Mouse (Mus musculus) megakaryocyte, embryonic 14.5 days (primary cell): Measurements from ENCODE around the gene Orc1.

Experiments
- FLI1 ChIP-seq: IDR thresholded peaks from 2 replicates; pipeline ENCODE4 v1.6.1; 2012; ENCODE audit warnings: low read length, inconsistent platforms, mixed read lengths
- GATA1 ChIP-seq: IDR thresholded peaks from 3 replicates; pipeline ENCODE4 v1.6.1; 2012; ENCODE audit warnings: mixed read lengths, low read length, inconsistent platforms, borderline replicate concordance

- no peak for TF ChIP-seq GATA1
- no peak for TF ChIP-seq FLI1
Measured at GRCm38 (mm10) chr4:108608651-108609050, 29.4 kb downstream of the Orc1 start.
